Mouse (Mus musculus) cerebellum, postnatal 36 days (tissue): ENCODE data around the gene Slco6d1.
"Not testable (repeated sequence)": the region's sequence is repeated elsewhere in the genome, so short reads cannot be mapped to it uniquely, and the experiment has no call there.

Experiments used
- DNase-seq, 2 experiments: peaks; one replicate each; pipeline ENCODE4 v3.0.0; 2021 to 2022; ENCODE audit warnings: mixed read lengths in 2 of 2

Gene Slco6d1

GRCm38 (mm10) chr1:98420824-98421223 lies at the start of gene Slco6d1:
Gene Slco6d1 (plus strand): TSS chr1:98421124.
- DNase-seq = no peak

GRCm38 (mm10) chr1:98392001-98392400 lies 28.9 kb upstream of the Slco6d1 start:
- DNase-seq = no peak

DNA sequence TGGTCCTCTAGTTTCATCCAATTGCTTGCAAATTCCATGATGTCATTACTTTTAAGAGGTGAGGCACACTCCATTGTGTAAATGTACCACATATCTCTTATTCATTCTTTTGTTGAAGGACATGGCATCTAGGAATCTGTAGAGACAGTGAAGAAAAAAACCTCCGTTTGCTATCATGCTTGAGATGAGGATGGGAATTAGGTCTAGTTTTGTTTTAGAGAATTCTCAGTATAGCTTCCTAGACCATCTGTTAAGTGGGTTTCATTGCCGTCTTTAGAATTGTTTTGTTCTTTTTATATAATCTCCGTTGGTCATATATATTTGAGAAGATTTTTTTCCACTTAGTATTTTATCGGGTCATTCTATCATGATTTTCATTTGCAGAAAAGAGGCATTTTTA lies 27.0 kb downstream of the Slco6d1 start:
- DNase-seq = no peak

DNA sequence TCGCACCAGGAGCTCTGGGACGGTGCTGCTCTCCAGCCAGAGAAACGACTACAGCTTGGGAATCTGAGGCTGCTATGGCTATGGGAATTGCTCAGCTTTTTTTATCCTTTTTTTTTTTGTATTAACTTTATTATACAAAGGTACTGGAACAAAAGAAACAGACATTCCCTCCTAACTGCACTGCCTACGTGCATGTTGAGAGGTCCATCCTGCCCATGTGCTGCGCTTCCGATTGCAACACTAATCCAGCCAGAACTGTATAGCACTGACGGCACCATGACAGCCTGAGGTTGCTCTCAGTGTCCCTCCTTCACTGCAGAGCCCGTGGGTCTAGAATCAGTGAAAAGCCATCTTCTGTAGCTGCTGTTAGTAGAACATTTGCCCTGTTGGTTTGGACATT lies 38.3 kb downstream of the Slco6d1 start:
- not testable (repeated sequence) for DNase-seq

DNA sequence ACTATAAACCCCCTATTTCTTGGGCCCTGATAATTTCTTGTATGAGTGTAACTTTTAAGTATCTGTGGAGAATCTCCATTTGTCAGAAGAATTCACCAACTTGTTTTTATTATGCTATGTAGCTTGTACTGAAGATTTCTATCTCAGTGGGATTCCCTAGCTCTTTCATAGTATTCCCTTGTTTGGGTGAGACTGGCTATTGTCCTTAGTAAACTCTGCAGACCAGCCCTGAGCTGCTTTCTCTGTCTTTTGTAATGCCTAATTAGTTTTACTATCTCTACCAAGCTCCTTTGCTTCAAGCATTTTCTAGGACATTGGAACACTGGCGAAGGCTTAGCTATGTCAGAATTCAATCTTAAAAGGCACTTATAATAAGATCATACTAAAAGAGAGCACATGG lies 55.5 kb downstream of the Slco6d1 start:
- not testable (repeated sequence) for DNase-seq

DNA sequence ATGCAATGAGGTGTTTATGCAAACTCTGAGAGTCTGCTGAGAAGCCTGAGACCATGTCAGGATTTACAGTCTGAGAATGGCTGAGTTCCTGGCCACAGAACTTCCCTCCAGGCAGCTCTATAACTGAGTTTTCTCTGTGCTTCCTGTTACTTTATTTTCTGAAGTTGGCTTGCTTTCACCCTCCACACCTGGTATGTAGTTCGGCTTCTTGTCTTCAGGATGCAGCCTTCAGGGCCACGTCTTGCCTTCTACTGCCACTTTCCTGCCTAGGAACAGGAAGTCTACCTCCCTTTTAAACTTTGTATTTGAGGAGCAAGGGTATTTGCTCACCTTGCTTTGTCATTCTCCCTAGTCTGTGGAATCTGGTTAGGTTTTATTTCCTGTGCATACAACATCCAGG lies 58.3 kb downstream of the Slco6d1 start:
- DNase-seq = no peak

DNA sequence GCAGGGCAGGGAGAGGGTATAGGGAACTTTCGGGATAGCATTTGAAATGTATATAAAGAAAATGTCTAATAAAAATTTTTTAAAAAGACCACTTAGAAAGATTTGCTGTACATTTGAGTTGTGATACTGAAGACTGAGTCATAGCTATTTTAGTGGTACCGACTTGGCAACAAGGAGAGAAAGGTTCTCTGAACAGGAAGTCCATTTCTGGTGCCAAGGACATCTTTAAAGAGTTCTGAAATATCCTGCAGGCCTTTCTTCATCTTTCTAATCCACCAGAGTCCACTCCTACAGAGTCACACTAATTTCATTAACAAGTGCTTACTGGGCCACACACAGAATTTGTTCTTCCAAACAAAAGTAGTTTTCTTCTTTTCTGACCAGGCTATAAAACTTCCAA lies 85.1 kb downstream of the Slco6d1 start:
- no peak for DNase-seq

DNA sequence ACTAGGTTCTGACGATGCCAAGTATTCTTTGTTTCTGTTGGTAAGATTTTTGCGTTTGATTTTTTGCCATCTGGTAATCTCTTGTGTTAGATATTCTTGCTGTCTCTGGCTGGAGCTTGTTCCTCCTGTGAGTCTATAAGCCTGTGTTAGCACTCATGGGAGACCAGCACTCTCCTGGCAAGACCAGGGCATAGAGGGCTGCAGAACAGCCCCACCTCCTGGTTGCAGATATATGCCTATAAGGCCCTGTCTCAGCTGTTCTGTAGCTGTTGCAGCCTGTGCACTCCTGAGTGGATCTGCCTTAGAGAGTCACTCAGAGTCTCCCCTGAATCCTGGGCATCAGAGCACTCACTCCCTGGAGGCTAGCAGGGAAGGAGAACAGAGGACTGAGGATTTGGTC lies 102.1 kb downstream of the Slco6d1 start:
- DNase-seq = no peak

- no peak for DNase-seq
These were observed 102.6 kb downstream of the Slco6d1 start for GRCm38 (mm10) chr1:98523537-98523936.

DNA sequence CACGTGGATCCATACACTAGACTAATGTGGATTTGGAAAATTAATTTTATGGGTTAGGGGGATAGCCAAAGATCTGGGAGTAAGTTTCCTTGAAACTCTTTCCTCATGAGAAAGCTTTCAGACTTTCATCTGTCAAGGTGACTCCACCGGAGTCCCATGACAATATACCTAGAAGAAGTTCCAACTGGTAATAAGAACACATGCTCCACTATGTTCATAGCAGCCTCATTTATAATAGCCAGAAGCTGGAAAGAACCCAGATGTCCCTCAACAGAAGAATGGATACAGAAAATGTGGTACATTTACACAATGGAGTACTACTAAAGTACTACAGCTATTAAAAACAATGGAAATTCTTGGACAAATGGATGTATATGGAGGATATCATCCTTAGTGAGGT lies 107.4 kb downstream of the Slco6d1 start:
- not testable (repeated sequence) for DNase-seq

DNA sequence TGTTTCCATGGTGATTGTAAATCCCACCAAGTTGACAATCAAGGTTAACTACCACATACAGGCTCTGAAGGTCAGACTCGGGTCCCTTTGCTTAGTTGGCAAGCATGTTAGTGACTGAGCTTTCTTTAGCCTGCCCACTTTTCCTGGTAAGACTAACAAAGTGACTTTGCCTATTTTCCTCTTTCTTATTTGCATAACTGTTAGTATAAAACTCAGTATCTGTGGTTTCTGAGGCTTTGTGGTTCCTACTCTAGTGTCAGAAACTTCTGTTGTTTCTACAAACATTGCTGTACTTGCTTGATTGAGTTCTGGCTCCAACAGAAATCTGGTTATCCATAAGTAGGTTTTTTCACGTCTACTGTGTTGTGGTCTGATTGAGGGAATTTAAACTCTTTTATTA lies 124.4 kb downstream of the Slco6d1 start:
- DNase-seq = no peak

- DNase-seq = no peak
These were observed 133.5 kb downstream of the Slco6d1 start for GRCm38 (mm10) chr1:98554388-98554787.

DNA sequence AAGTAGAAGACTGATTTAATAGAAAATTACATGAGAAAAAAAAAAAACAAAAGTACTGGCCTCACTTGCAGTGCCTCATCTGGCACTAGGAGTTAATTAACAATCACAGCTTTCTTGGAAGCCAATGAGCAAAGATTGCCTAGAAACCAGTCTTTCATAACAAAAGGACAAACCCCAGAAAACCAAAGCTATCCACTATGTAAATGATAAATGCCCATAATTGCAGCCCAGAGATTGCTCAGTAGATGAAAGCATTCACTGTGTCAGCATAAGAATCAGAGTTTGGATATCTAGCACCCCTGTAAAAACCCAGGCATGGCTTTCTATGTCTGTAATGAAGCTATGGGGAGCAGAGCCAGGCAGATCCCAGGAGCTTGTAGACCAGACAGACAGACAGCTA lies 144.8 kb downstream of the Slco6d1 start:
- DNase-seq = no peak
